Mouse (Mus musculus) liver, postnatal 0 days (tissue): ENCODE measurements at regions not wholly inside any gene's neighbourhood (a gene's known extent, or its start where the extent isn't known, plus 50 kb on each side); places are given as distances from the start of the nearest gene placed in this dataset.

Experiments used
- CTCF ChIP-seq: sonication (generic); IDR thresholded peaks from 2 replicates; pipeline ENCODE4 v1.5.1; 2016; ENCODE audit warnings: antibody characterized with exemption, low read depth
- EP300 ChIP-seq: IDR thresholded peaks from 2 replicates; pipeline ENCODE4 v1.6.1; 2016; ENCODE audit warnings: antibody characterized with exemption, low read depth, mild to moderate bottlenecking

DNA sequence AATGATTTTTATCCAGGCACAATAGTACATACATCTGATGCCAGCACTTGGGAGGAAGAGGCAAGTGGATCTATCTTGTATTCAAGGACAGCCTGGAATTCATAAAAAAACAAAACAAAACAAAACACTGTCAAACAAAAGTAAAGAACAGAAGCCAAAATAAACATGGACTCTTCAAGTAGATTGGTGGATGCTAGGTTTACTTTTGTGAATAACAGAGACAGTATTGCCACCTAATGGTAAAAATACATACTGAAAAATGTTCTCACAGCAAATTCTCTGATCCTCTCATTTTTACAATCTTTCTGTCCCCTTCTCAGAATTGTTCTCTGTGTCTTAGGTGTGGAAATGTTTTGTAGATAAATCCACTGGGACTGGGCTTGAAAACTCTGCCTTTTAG lies 247.7 kb downstream of the Mbnl1 start:
- peak; percentile 47 for TF ChIP-seq CTCF
- no peak for TF ChIP-seq EP300
